Mouse (Mus musculus): ENCODE measurements around the gene Nup85. TPM values are rescaled to one million over a fixed set of nuclear protein-coding genes. Genes with fewer than 3 reads are reported as not detected.
"Not testable (repeated sequence)": the region's sequence is repeated elsewhere in the genome, so short reads cannot be mapped to it uniquely, and the experiment has no call there.

Gene Nup85
- polyA plus RNA-seq, 1 experiment from 2014 or later, result 213 TPM

DNA sequence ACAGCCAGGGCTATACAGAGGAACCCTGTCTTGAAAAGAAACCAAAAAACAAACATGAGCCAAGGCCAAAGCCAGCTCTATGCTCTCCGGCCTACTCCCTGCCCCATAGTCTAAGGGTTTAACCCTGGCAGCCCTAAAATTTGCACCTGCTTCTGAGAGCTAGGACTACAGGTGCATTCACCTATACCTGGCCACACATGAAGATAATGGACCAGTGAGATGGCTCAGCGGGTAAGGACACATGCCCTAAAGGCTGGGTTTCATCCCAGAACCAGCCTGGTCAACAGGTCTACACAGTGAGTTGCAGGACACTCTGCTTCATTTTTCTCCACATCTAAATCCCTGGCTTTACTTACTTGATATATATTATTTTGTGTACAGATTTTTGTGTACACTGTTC, 42.0 kb upstream of the Nup85 start:
- no peak for DNase-seq
- Histone ChIP-seq H3K9me3 (ENCODE audit: low read depth, low read length) (no peaks in the 10 kb centered on the region), H3K4me1 (ENCODE audit: insufficient read depth) (no peaks in the 10 kb centered on the region), H3K36me3 (ENCODE audit: insufficient read depth) (peaks cover 51% of the 10 kb centered on the region), H3K4me2 (no peak overlapping the region), H3K9ac (no peak overlapping the region), H3K27me3 (ENCODE audit: insufficient read depth, low read length) (no peaks in the 10 kb centered on the region), H3K4me3 (ENCODE audit: low read depth, low read length) (no peak overlapping the region), H3K27ac (ENCODE audit: low read depth) (no peak overlapping the region)
- WGBS, result 83% methylated on average over 2 of the region's 2 CpGs
- TF ChIP-seq CTCF (IDR thresholded peaks at IDR 0.05; ENCODE audit: low read depth), result no peak
- ATAC-seq (ENCODE audit: insufficient read depth), result no peak

- Histone ChIP-seq H3K9ac (no peak overlapping the region), H3K4me3 (ENCODE audit: low read depth, low read length) (no peak overlapping the region), H3K27me3 (ENCODE audit: insufficient read depth, low read length) (no peaks in the 10 kb centered on the region), H3K4me2 (no peak overlapping the region), H3K9me3 (ENCODE audit: low read depth, low read length) (no peaks in the 10 kb centered on the region), H3K36me3 (ENCODE audit: insufficient read depth) (peaks cover 56% of the 10 kb centered on the region), H3K4me1 (ENCODE audit: insufficient read depth) (no peaks in the 10 kb centered on the region), H3K27ac (ENCODE audit: low read depth) (no peak overlapping the region)
- TF ChIP-seq CTCF (IDR thresholded peaks at IDR 0.05; ENCODE audit: low read depth), result no peak
- ATAC-seq (ENCODE audit: insufficient read depth) (no peak), DNase-seq (no peak)
- 69% methylated on average over 2 of the region's 2 CpGs for WGBS
Measured at GRCm38 (mm10) chr11:115522703-115523102, 41.5 kb upstream of the Nup85 start.

DNA sequence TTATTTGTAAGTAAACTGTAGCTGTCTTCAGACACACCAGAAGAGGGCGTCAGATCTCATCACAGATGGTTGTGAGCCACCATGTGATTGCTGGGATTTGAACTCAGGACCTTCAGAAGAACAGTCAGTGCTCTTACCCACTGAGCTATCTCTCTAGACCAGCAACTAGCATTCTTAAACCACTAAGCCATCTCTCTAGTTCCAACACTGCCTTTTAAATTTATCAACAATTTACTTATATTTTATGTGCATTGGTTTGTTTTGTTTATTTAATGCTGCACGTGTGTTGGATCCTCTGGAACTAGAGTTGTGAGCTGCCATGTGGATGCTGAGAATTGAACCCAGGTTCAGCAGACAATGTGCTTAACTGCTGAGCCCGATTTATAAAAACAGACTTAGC, 37.8 kb upstream of the Nup85 start:
- DNase-seq; H3K27ac ChIP-seq (ENCODE audit: low read depth); H3K27me3 ChIP-seq (ENCODE audit: insufficient read depth, low read length); H3K4me2 ChIP-seq; H3K9ac ChIP-seq; ATAC-seq (ENCODE audit: insufficient read depth); H3K4me1 ChIP-seq (ENCODE audit: insufficient read depth); H3K9me3 ChIP-seq (ENCODE audit: low read depth, low read length); H3K4me3 ChIP-seq (ENCODE audit: low read depth, low read length): not testable (repeated sequence)
- peaks cover 84% of the 10 kb centered on the region for H3K36me3 ChIP-seq (ENCODE audit: insufficient read depth)
- 67% methylated on average over 3 of the region's 3 CpGs for WGBS

DNA sequence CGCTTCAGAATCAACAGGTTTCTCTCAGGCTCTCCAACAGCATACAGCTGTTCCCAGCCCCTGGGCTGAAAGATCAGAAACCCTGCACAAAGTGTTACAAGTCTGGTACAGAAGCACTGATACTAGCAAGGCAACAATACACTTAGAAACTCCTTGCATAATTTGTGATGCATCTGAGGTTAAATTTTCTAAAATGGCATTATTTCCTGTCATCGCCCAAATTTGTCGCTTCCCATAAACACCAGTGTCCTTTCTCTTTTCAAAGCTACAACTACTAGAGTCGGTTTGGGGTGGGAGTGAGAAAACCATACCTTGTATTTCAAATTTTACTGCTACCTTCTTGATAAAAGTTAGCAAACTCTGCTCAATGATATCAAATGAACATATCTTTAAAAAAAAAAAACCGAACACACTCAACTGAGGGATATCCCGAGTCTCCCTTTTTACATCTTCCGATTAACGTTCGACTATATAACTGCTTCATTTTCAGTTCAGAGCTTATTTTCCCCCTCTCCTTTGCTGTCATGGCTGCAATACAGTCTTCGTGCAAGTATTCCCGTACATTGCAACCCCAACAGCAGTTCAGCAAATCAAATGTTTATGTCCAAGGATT, 29.4 kb upstream of the Nup85 start:
- Histone ChIP-seq H3K4me2 (peak overlapping the region; percentile 71), H3K27ac (ENCODE audit: low read depth) (peak overlapping the region; percentile 100), H3K27me3 (ENCODE audit: insufficient read depth, low read length) (no peaks in the 10 kb centered on the region), H3K36me3 (ENCODE audit: insufficient read depth) (peaks cover 44% of the 10 kb centered on the region), H3K4me3 (ENCODE audit: low read depth, low read length) (peak overlapping the region; percentile 98), H3K9ac (peak overlapping the region; percentile 98), H3K9me3 (ENCODE audit: low read depth, low read length) (no peaks in the 10 kb centered on the region), H3K4me1 (ENCODE audit: insufficient read depth) (0 out of 2 replicates have a peak, but pooled peaks cover 6% of the 10 kb centered on the region)
- ATAC-seq (ENCODE audit: insufficient read depth), result no peak
- no peak for TF ChIP-seq CTCF (IDR thresholded peaks at IDR 0.05; ENCODE audit: low read depth)
- DNase-seq, result peak; percentile 36
- 3% methylated on average over 11 of the region's 11 CpGs for WGBS

DNA sequence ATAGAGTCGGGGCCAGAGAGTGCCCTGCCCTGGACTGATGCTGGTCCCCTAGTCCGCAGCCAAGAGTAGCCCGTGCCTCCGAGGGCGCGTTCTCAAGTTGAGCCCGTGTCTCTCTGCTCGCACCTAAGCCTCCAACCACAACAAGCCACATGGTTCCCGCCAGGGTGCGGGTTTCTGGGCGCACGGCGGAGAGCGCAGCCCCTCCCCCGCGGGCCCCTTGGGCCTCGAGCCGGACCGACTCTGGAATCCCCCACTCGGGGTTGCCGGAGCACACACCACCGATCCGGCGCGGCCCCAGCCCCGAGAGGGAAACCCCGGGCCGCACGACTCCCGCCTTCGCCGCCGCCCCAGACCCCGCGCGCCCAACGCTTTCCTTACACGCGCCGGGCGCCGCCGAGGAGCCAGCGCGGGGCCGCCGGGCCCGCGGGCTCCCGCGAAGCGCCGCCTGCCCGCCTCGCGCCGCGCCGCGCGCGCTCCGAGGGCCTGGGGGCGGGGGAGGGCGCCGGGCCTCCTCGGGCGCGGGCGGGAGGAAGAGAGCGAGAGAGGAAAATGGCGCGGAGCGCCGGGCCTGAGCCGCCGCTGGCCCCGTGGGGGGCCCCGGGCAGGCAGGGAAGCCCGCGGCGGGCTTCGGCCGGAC, 28.7 kb upstream of the Nup85 start:
- H3K4me3 ChIP-seq (ENCODE audit: low read depth, low read length), result peak overlapping the region; percentile 98
- peak; percentile 76 for ATAC-seq (ENCODE audit: insufficient read depth)
- peak; percentile 79 for DNase-seq
- peak overlapping the region; percentile 71 for H3K4me2 ChIP-seq
- H3K9ac ChIP-seq, result peak overlapping the region; percentile 98
- no peaks in the 10 kb centered on the region for H3K27me3 ChIP-seq (ENCODE audit: insufficient read depth, low read length)
- 0 out of 2 replicates have a peak, but pooled peaks cover 6% of the 10 kb centered on the region for H3K4me1 ChIP-seq (ENCODE audit: insufficient read depth)
- H3K27ac ChIP-seq (ENCODE audit: low read depth), result peak overlapping the region; percentile 100
- H3K9me3 ChIP-seq (ENCODE audit: low read depth, low read length), result no peaks in the 10 kb centered on the region
- under 1% methylated on average over 69 of the region's 84 CpGs for WGBS
- H3K36me3 ChIP-seq (ENCODE audit: insufficient read depth), result peaks cover 37% of the 10 kb centered on the region
- TF ChIP-seq CTCF (IDR thresholded peaks at IDR 0.05; ENCODE audit: low read depth), result no peak

GRCm38 (mm10) chr11:115536038-115536681, 28.1 kb upstream of the Nup85 start, which contains the start of gene Sumo2:
Gene Sumo2, minus strand, starts transcription at chr11:115536276.
- Histone ChIP-seq H3K4me1 (ENCODE audit: insufficient read depth) (0 out of 2 replicates have a peak, but pooled peaks cover 6% of the 10 kb centered on the region), H3K27ac (ENCODE audit: low read depth) (peak within 1 kb of the TSS; percentile 100), H3K4me2 (peak within 1 kb of the TSS; percentile 71), H3K4me3 (ENCODE audit: low read depth, low read length) (peak within 1 kb of the TSS; percentile 98), H3K36me3 (ENCODE audit: insufficient read depth) (peaks cover 34% of the 10 kb centered on the region), H3K9me3 (ENCODE audit: low read depth, low read length) (no peaks in the 10 kb centered on the region), H3K9ac (peak within 1 kb of the TSS; percentile 98), H3K27me3 (ENCODE audit: insufficient read depth, low read length) (no peaks in the 10 kb centered on the region)
- WGBS, result under 1% methylated on average over 61 of the region's 70 CpGs
- peak; percentile 98 for DNase-seq
- TF ChIP-seq CTCF (IDR thresholded peaks at IDR 0.05; ENCODE audit: low read depth), result no peak
- peak; percentile 90 for ATAC-seq (ENCODE audit: insufficient read depth)
